Mouse (Mus musculus) kidney, adult 18-20 months (tissue): ENCODE data around the gene Atp12a.

Source experiments
- DNase-seq: peaks from one replicate; pipeline ENCODE4 v3.0.0; 2021

Atp12a gene

GRCm38 (mm10) chr14:56364711-56365237, at the start of gene Atp12a:
TSS of gene Atp12a (plus strand) at chr14:56365068.
- peak; percentile 15 for DNase-seq

- DNase-seq, result no peak
Observed at GRCm38 (mm10) chr14:56315519-56315918, 49.3 kb upstream of the Atp12a start.

- DNase-seq, result no peak
Observed at GRCm38 (mm10) chr14:56316333-56316732, 48.5 kb upstream of the Atp12a start.

- DNase-seq, result no peak
Observed at GRCm38 (mm10) chr14:56322982-56323381, 41.9 kb upstream of the Atp12a start.

GRCm38 (mm10) chr14:56325038-56325437, 39.8 kb upstream of the Atp12a start:
- DNase-seq, result no peak

GRCm38 (mm10) chr14:56333700-56334099, 31.2 kb upstream of the Atp12a start:
- DNase-seq, result peak; percentile 21

GRCm38 (mm10) chr14:56334437-56334836, 30.4 kb upstream of the Atp12a start:
- DNase-seq, result no peak

GRCm38 (mm10) chr14:56336032-56336431, 28.8 kb upstream of the Atp12a start:
- no peak for DNase-seq

- no peak for DNase-seq
Observed at GRCm38 (mm10) chr14:56337075-56337474, 27.8 kb upstream of the Atp12a start.

- DNase-seq, result no peak
Observed at GRCm38 (mm10) chr14:56337696-56338095, 27.2 kb upstream of the Atp12a start.

GRCm38 (mm10) chr14:56338882-56339442, 25.9 kb upstream of the Atp12a start:
- DNase-seq, result no peak

- no peak for DNase-seq
Observed at GRCm38 (mm10) chr14:56348704-56349103, 16.2 kb upstream of the Atp12a start.

- no peak for DNase-seq
Observed at GRCm38 (mm10) chr14:56349541-56349940, 15.3 kb upstream of the Atp12a start.

GRCm38 (mm10) chr14:56351959-56352660, 12.8 kb upstream of the Atp12a start:
- DNase-seq, result no peak

- no peak for DNase-seq
Observed at GRCm38 (mm10) chr14:56354803-56355202, 10.1 kb upstream of the Atp12a start.

- no peak for DNase-seq
Observed at GRCm38 (mm10) chr14:56355396-56355795, 9.5 kb upstream of the Atp12a start.

- no peak for DNase-seq
Observed at GRCm38 (mm10) chr14:56356196-56356595, 8.7 kb upstream of the Atp12a start.

GRCm38 (mm10) chr14:56358422-56358821, 6.4 kb upstream of the Atp12a start:
- DNase-seq, result no peak

GRCm38 (mm10) chr14:56359131-56359530, 5.7 kb upstream of the Atp12a start:
- DNase-seq, result no peak

GRCm38 (mm10) chr14:56365292-56365691, 424 bp downstream of the Atp12a start:
- DNase-seq, result no peak

GRCm38 (mm10) chr14:56366712-56367111, 1.8 kb downstream of the Atp12a start:
- peak; percentile 62 for DNase-seq

GRCm38 (mm10) chr14:56368834-56369233, 4.0 kb downstream of the Atp12a start:
- DNase-seq, result no peak

GRCm38 (mm10) chr14:56375731-56376130, 10.9 kb downstream of the Atp12a start:
- DNase-seq, result peak; percentile 78

GRCm38 (mm10) chr14:56377745-56378144, 12.9 kb downstream of the Atp12a start:
- no peak for DNase-seq

- DNase-seq, result no peak
Observed at GRCm38 (mm10) chr14:56379336-56379735, 14.5 kb downstream of the Atp12a start.
